Mouse (Mus musculus) bone marrow macrophage, adult 2 months (primary cell): ENCODE measurements at regions not wholly inside any gene's neighbourhood (a gene's known extent, or its start where the extent isn't known, plus 50 kb on each side); places are given as distances from the start of the nearest gene placed in this dataset.

Experiments
- H3K27ac ChIP-seq: 2 replicates; pipeline ENCODE4 v1.5.1; 2012; ENCODE audit warnings: low read depth, low read length; ENCODE audit not compliant: insufficient read depth
- H3K4me1 ChIP-seq: 2 replicates; pipeline ENCODE4 v1.6.1; 2012; ENCODE audit warnings: low read length; ENCODE audit not compliant: control insufficient read depth, insufficient read depth
- H3K4me3 ChIP-seq: 2 replicates; pipeline ENCODE4 v1.5.1; 2012; ENCODE audit warnings: mild to moderate bottlenecking, low read length, moderate library complexity; ENCODE audit not compliant: insufficient read depth
- CTCF ChIP-seq: IDR thresholded peaks from 2 replicates; pipeline ENCODE4 v1.5.1; 2012; ENCODE audit warnings: low read depth, mild to moderate bottlenecking, low read length, moderate library complexity
- POLR2A ChIP-seq: IDR thresholded peaks from 2 replicates; pipeline ENCODE4 v1.6.1; 2012; ENCODE audit warnings: mild to moderate bottlenecking, low read depth, low read length, borderline replicate concordance

DNA sequence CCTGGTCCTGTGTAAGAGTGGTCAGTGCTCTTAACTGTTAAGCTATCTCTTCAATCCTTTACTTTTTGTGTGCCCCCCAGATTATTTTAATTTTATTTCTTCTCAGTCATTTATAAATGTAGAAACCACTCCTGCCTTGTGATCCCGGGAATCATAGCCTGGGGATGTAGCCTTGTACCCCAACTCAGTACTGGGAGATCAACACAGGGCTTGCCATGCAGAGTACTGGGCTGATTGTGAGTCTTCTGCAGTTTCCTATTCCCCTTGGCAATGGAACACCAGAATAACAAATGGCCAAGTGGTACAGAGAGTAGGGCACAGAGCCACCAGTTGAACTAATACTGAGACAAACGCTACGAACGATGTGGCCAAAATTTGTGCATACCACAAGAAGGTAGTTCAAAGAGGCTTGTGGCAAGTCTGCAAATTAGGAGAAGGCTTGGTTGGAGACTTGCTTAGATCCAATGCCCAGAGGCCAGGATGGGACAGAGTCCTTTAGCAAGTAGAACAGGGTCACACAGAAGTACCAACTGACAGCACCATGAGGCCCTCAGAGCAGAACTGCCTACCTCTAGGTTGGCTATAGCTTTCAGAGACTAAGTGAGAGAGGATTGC, 151.9 kb downstream of the Qrsl1 start:
- Histone ChIP-seq H3K4me3 (no peak overlapping the region), H3K27ac (no peak overlapping the region), H3K4me1 (peaks cover 14% of the 10 kb centered on the region)
- TF ChIP-seq CTCF (no peak), POLR2A (no peak)

GRCm38 (mm10) chr10:43750401-43750800, 151.1 kb downstream of the Qrsl1 start:
- Histone ChIP-seq H3K4me3 (no peak overlapping the region), H3K4me1 (peaks cover 14% of the 10 kb centered on the region), H3K27ac (no peak overlapping the region)
- no peak for TF ChIP-seq CTCF
- TF ChIP-seq POLR2A, result no peak

DNA sequence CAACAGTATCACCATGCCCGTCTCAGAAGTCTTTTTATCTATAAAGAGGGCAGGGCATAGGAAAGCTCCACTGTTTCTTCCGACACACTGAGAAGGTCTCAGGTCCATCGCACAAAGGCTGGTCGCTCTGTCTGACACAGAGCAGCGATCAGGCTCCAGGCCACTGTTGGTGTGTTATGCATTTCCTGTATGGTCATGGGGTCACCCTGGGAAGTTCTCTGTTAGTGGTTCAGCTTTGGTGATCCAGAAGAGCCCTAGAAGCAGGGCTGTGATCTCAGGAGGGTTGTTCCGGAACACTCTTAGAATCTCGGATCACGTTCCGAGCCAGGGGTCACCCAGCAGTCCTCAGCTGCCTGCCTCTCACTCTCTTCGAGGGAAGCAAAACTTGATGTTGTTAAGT, 150.7 kb downstream of the Qrsl1 start:
- no peak overlapping the region for H3K27ac ChIP-seq

GRCm38 (mm10) chr10:43751881-43752675, 149.5 kb downstream of the Qrsl1 start:
- Histone ChIP-seq H3K27ac (peak overlapping the region; percentile 23; the same call in 1 of the 2 replicates), H3K4me1 (peaks cover 18% of the 10 kb centered on the region), H3K4me3 (no peak overlapping the region)
- TF ChIP-seq POLR2A, result no peak
- TF ChIP-seq CTCF, result no peak

More for the DNA sequence above, 150.7 kb downstream of the Qrsl1 start:
- TF ChIP-seq POLR2A, result no peak
- no peak for TF ChIP-seq CTCF
- Histone ChIP-seq H3K4me3 (no peak overlapping the region), H3K4me1 (peaks cover 14% of the 10 kb centered on the region)

DNA sequence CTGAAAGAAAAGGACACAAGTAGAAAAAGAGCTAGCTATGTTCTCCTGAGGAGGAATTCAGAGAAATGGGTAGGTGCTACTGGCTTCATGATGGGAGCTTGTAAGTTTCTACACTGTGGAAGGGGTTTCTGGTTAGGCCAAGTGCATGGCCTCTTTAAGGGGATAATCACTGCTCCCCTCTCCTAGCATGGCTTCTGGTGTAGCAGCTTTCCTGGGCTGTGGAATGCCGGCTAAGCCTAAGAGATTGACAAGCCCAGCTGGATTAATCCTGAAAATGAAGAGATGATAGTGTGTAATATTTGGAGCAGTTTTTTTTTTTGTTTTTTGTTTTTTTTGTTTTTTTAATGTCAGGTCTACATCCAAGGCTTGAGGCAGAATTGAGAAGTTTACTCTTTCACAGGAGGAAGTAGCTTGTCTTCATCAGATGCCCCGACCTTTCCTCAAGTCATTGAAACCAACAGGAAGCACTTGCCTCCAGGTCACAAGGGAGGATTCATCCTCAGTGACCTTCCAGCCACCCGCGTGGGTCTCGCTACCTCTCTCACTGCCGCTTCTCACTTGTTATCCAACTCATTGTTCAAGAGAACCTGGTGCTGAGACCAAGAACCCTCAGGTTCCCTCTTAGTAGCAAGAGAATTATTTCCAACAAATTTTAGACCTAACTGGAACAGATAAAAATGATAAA, 144.5 kb downstream of the Qrsl1 start:
- no peak overlapping the region for H3K4me3 ChIP-seq
- H3K4me1 ChIP-seq, result peaks cover 21% of the 10 kb centered on the region
- TF ChIP-seq CTCF (no peak), POLR2A (no peak)
- no peak overlapping the region for H3K27ac ChIP-seq

DNA sequence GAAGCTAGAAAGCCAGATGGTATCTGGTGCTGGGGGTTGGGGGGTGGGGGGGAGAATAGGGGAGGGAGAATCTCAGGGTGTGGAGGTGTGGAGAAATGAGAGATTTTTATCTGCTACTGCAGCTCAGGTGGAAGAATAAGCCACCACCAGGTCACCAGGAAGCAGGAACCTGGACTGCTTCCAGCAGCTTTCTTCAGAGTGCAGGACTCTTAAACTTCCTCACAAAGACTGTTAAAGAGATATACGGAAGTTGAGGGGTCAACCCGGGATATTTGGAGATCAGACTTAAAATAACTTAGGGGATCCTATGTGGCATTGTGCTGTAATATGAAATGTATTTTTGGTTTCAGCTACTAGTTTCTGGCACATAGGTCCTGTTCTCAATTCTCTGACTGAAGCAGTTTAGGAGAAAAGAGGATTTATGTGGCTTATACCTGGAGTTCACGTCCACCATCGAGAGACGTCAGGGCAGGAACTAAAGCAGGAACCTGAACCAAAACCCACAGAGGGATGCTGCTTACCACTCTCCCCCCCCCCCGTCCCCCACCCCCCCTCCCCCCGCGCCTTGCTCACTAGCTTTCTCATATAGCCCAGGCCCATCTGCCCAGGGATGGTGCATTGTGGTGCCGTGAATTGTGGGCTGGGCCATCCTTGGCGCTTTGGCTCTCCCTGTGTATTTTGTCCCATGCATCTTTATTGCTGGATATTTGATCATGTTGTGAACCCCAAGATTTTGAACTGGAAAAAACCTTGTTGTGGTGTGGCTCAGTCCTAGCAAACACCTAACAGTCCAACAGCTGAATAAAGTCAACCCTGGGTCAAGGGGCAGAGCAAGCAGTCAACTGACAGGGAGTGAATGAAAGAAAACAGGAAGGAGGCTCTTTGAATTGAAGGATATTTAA, 143.2 kb downstream of the Qrsl1 start:
- H3K4me3 ChIP-seq, result no peak overlapping the region
- H3K4me1 ChIP-seq, result peaks cover 18% of the 10 kb centered on the region
- peak overlapping the region; percentile 30; the same call in 1 of the 2 replicates for H3K27ac ChIP-seq
- TF ChIP-seq CTCF (no peak), POLR2A (no peak)

DNA sequence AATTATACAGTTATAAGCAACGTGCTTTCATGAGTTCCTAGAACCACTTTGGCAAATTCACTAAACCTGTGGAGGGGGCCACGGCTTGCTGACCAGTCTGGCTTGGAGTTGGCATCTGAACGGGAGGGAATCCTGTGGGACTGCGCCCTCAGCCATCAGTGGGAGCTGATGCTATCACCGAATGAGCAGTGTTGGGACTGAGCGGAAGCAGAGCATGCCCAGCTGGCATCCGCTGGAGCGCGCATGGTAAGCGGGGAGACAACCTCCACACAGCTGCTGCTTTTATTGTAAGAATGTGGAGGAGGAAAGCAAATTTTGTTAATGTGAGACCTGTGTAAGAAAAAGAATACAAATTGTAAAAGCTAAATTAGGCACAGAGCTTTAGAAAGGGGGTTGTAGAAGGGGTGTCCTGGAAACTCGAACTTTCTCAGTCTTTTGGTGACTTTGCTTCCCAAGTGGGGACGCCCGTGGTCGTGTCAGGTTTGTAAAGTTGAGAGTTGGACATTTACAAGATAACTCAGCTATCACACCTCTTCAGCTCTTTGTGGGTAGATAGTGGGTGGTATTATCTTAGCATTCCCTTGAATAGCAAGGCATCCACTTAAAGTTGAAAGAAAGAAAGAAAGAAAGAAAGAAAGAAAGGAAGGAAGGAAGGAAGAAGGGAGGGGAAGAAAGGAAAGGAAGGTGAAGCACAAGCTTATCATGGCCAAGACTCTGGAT, 142.2 kb downstream of the Qrsl1 start:
- no peak overlapping the region for H3K27ac ChIP-seq
- peaks cover 18% of the 10 kb centered on the region for H3K4me1 ChIP-seq
- no peak for TF ChIP-seq POLR2A
- no peak for TF ChIP-seq CTCF
- H3K4me3 ChIP-seq, result no peak overlapping the region

- Histone ChIP-seq H3K27ac (no peak overlapping the region), H3K4me1 (peaks cover 18% of the 10 kb centered on the region), H3K4me3 (no peak overlapping the region)
- no peak for TF ChIP-seq POLR2A
- TF ChIP-seq CTCF, result no peak
These were observed 141.7 kb downstream of the Qrsl1 start for GRCm38 (mm10) chr10:43759906-43760281.

DNA sequence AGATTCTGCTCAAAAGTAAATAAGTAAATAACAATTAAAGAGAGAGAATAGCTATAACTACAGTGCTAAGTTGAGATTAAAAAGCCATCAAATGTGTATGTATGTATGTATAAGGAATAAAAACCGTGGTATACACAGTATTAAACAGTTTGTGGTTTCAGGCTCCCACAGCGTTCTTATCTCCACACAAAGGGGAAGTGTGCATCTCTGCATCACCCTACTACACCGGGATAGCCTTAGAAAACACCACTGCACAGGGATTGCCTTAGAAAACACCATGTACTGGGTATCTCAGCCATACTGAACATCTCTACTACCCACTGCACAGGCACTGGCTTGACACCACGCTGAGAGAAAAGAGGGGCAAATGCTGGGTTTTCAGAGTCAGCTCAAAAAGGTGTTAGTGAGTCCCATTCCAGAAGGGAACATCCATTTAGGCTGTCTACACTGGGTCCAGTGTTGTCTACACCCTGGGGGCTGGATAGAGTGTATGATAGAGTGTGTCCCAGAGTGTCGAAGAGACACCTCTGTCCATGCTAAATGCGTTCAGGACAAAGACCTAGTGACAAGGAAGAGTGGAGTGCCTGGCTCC, 139.5 kb downstream of the Qrsl1 start:
- Histone ChIP-seq H3K27ac (no peak overlapping the region), H3K4me1 (peaks cover 20% of the 10 kb centered on the region), H3K4me3 (no peak overlapping the region)
- TF ChIP-seq CTCF (no peak), POLR2A (no peak)
